Mouse (Mus musculus) ovary, postnatal 10 days (tissue): Measurements from ENCODE around the gene Rdh19.
"Not testable (repeated sequence)": the region's sequence is repeated elsewhere in the genome, so short reads cannot be mapped to it uniquely, and the experiment has no call there.

Source experiments
- DNase-seq: peaks from one replicate; pipeline ENCODE4 v3.0.0; 2022; ENCODE audit warnings: low spot score

Rdh19 gene

DNA sequence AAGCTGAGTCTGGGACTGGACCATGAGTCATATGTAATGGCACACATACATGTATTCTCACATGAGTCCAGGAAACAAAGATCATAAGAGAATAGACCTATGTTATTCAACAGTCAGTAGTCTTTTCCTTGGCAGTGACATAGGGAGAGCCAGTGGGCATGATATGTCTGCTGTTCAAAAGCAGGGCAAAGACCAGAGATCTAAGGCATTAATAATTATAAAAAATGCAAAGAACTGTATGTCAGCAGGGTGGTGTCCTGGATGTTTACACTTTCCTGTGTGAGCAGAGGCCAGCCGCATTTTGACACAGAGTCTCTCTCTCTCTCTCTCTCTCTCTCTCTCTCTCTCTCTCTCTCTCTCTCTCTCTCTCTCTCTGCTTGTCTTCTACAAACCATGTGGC lies at the start of gene Rdh19:
Gene Rdh19 (plus strand): TSS at position 301 of the 400 bp plus-strand sequence.
- no peak for DNase-seq

DNA sequence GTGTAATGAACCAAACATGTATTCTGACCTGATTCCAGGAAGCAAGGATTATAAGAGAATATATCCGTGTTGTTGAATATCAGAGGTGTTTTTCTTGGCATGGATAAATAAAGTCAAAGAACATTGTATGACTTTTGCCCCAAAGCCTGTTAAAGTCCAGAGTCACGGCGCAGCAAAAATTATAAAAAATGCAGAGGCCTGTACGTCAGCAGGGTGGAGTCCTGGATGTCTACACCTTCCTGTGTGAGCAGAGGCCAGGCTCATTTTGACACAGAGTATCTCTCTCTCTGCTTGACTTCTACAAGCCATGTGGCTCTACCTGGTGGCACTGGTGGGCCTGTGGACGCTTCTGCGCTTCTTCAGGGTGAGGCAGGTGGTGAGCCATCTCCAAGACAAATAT lies 48.8 kb upstream of the Rdh19 start, which contains the start of gene Rdh16:
Gene Rdh16 (plus strand): TSS at position 262 of the 400 bp plus-strand sequence.
- no peak for DNase-seq

DNA sequence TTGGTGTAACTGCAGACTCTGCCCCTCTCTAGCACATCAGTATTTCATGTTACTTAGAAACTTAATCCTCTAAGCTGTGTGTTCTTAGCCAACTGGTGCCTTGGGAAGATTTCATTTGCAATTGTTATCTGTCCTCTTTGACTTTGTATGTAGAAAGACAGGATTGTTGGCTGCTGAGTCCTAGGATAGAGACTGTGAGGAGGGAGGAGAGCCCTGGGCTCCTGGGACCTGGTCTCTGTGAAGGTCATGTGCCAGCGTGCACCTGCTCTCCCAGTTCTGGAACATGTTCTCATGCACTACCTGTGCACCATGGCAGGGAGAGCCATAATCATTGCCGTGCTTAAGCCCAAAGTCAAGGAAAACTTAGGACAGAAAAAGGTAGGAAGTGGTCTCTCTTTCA lies 48.1 kb upstream of the Rdh19 start:
- no peak for DNase-seq

DNA sequence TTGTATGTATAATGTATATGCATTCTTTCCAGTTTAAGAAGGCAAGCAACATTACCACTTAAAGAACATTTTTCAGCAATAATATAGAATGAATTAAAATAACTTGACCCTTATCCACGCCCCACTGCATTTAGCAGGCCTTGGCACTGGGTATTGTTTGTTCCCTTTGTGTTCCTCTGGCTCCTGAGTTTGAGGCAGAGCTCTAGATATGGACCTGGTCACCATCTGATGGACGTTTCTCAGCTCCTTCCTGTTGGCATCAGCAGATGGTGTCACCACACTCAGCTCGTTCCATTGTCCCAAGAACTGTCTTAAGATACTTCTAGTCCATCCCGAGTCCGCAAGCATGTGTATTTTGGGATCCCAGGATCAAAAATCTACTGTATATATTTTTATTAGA lies 47.5 kb upstream of the Rdh19 start:
- DNase-seq: no peak

DNA sequence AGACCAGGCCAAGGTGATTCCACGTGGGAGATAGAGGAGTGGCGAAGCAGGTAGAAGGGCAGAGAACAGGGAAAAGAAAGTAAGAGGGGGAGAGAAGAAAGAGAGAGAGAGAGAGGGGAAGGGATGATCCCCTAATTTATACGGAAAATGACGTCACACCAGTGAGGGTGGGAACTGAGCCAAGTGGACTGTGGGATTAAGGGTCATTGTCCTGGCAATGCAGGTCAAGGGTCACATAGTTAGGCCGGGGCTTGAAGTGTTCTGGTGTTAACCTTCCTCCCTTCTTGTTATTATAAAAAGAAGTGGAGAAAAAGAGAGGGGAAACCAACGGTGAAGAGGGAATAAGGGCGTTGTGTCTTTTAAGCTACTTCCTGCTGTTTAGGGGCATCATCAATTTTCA lies 45.3 kb upstream of the Rdh19 start:
- no peak for DNase-seq

DNA sequence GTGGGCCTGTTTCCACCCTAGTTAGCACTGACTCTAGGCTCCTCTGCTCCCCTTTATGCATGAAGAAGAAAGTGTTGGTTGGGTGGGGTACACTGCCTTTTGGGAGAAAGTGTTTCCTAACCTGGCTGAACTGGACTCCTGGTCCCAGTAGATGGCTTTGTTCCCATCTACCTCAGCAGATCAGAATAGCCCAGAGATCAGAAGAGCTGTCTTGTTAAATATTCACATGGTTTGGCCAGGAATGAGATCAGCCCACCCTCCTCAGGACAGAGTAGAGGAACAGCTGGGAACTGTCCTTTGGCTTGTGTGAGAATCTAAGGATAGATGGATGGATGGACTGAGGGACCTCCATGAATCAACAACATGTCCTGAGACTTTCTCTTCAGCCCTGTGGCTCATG lies 33.8 kb upstream of the Rdh19 start:
- DNase-seq: no peak

DNA sequence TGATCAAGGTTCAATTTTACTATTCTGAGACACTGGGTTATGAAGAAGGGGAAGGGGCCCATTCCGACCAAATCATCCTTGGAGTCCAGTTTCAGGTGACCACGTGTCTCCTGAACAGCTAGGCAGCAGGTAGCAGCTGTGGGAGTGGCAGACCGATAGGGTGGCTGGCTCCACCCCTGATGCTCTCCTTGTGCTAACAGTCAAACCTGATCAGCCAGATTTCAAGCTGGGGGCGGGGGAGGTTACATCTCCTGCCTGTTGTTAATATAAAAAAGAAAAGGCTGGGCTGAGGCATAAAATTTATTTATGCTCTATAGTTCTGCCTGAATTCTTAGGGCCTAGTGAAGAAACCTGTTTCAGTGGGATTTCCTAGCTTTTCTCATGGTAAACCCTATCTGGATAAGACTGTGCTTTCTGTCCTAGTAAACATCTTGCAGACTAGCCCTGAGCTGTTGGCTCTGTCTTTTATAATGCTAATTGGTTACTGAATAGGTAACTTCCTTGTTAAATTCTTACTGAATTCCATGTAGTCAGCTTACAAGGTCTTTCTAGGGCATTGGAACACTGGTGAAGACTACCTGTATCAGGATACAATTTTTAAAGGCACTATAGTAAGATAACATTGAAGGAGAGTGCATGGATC lies 32.3 kb upstream of the Rdh19 start:
- not testable (repeated sequence) for DNase-seq

DNA sequence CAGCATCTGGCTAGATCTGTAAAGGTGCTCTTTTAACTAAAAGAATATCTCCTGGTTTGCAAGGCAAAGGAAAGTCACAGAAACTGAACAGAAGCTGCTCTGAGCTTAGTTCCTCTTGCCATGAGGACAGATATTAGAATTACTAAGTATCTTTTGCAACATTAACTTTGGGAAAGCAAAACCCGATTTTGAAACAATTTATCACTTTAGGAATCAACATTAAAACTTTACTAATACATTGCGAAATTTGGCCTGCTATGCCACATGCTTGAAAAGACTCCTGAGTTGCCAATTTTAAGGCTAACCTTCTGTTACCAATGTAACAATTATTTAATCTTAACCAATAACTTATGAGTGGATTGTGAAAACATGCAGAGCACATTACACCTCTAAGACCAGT lies 27.9 kb upstream of the Rdh19 start:
- DNase-seq: not testable (repeated sequence)

DNA sequence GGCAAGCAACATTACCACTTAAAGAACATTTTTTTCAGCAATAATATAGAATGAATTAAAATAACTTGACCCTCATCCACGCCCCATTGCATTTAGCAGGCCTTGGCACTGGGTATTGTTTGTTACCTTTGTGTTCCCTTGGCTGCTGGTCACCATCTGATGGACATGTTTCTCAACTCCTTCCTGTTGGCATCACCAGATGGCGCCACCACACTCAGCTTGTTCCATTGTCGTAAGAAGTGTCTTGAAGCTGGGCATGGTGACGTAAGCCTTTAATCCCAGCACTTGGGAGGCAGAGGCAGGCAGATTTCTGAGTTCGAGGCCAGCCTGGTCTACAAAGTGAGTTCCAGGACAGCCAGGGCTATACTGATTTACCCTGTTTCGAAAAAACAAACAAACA lies 24.3 kb upstream of the Rdh19 start:
- DNase-seq: no peak

DNA sequence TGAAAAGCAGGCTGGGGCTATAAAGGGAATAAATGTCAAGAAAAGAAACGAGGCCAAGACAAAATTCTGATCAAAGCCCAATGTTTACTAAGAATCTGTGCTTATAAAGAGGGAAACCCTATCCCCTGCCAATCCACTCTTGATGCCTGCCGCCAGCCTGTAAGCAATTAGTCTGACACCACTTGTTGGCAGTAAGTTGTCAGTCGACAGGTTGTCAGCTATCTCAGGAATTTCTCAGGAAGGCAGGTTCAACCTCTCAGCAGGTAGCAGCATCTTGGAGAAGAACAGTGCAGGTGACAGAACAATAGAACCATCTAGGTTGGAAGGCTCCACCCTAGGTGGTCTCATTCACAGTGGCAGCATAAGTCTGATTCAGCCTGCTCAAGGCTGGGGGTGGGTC lies 20.6 kb upstream of the Rdh19 start:
- no peak for DNase-seq

DNA sequence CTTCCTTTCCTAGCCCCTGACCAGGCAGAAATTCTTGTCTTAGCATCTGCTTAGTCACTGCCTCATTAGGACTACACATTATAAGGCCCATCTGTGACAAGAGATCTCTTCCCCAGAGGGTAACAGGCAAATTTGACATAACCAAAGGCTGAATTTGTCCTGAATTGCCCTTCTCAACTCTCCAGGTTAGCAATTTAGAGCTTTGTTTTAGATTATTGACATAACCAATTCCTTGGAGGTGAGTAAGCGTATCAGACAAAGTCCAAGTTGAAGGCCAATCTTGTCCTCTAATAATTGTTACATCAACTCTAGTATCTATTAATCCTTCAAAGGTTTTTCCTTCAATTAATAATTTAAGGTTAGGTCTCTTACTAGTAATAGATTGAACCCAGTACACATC lies 15.5 kb upstream of the Rdh19 start:
- DNase-seq: not testable (repeated sequence)

DNA sequence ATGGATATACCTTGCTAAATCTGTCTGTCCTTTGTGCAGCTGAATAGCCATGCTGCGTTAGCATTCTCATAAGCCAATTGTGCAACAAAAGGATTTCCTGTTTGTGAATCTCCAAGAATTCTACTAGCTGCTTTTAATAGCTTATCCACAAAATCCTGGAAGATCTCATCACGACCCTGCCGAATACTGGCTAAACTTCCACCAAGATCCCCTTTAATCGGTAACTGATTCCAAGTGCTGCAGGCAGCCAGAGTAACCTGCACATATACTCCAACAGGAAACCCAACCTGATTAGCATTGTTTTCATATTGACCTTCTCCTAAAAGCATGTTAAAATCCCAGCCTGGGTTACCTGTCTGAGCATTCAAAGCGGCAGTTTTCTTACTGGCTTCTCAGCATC lies 14.4 kb upstream of the Rdh19 start:
- no peak for DNase-seq

DNA sequence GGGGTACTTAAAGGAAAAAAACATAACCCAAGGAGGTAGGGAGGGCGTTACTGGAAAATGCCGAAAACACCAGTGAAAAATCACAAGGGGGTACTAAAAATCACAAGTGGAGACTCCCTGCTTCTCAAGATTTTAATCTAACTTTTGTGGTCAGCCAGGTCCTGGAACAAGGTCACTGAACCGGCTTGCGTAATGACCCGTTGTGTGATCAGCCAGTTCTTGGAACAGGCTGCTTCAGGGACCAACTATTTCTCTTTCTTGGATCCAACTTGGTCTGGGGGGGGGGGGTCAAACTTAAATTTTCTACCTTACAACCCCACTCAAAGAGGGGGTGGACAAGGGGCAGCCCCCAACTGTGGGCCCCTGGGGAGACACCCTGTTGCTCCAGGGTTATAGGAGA lies 11.9 kb upstream of the Rdh19 start:
- not testable (repeated sequence) for DNase-seq

DNA sequence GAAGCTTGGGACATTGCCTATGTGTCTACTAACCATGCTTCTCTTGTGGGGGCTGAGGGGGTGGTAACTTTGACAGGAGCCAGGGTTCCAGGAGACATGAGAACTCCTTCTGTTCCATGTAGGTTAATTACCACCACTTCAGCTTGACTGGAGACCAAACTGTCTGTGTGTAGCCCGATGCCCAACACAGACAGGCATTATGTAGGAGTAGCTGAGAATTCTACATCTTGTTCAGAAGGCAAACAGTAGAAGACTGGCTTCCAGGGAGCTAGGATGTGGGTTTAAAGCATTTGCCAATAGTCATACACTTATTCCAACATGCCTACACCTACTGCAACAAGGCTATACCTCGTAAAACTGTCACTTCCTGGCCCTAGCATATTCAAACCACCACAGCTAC lies 11.2 kb upstream of the Rdh19 start:
- no peak for DNase-seq

DNA sequence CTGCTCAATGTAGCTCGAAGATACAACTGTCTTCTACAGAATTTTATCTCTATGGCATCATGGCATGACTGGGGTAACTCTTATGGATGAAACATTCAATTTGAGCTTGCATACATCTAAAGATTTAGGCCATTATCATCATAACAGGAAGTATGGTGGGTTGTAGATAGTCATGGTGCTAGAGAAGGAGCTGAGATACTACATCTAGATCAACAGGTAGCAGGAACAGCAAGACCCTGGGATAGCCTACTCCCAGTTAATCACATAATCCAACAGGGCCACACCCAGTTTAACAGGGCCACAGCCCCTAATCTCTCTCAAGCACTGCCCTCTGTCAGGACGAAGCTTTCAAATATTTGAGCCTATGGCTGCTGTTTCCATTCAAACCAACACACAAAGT lies 9.0 kb upstream of the Rdh19 start:
- DNase-seq: no peak

DNA sequence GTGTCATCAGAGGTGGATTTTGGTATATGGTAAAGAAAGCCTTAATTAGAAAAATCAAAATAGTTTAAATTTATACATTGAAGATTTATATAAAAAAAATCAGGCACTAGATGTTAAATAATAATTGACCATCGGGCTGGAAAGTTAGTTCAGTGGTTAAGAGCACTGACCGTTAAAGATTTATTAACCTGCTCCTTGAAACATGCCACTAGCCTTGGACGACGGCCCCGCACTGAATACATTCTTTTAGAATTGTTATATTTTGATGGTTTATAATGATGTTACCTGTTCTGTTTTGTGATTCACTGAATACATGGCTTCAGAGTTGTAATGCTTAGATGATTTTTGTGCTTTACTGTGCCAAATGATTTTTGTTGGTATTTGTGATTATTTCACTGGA lies 3.8 kb upstream of the Rdh19 start:
- DNase-seq: not testable (repeated sequence)

DNA sequence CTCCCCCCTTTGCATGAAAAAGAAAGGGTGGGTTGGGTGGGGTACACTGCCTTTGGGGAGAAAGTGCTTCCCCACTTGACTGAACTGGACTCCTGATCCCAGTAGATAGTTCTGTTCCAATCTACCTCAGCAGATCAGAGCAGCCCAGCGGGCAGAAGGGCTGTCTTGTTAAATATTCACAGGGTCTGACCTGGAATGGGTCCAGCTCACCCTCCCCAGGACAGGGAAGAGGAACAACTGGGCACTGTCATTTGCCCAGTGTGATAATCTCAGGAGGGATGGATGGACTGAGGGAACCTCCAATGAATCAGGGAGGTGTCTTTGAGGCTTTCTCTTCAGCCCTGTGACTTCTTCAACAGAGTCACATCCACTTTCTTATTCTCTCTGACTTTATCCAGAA lies 1.6 kb upstream of the Rdh19 start:
- DNase-seq: no peak

DNA sequence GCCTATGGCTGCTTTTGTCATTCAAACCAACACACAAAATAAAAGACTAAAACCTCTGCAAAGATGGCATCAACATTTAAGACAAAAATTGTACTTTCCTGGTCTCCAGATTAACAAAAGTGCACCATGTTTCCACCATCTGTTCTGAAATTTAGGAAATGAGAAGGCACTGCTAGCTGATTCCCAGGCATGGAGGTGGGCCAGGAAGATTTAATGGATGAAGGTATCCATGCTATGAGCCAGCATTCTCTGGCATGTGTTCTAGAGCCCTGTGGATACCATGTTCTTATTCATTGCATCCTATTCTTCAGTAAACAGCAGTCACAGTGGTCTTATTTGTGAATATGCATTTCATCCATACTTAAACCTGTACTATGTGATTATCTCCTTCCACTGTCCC lies 6.6 kb downstream of the Rdh19 start:
- no peak for DNase-seq

DNA sequence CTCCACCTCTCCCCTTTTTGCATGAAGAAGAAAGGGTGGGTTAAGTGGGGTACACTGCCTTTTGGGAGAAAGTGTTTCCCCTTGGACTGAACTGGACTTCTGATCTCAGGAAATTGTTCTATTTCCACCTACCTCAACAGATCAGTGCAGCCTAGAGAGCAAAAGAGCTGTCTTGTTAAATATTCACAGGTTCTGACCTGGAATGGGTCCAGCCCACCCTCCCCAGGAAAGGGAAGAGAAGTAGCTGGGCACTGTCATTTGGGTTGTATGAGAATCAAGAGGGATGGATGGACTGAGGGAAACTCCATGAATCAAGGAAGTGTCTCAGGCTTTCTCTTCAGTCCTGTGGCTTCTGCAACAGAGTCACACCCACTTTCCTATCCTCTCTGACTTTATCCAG lies 15.2 kb downstream of the Rdh19 start:
- DNase-seq: no peak

DNA sequence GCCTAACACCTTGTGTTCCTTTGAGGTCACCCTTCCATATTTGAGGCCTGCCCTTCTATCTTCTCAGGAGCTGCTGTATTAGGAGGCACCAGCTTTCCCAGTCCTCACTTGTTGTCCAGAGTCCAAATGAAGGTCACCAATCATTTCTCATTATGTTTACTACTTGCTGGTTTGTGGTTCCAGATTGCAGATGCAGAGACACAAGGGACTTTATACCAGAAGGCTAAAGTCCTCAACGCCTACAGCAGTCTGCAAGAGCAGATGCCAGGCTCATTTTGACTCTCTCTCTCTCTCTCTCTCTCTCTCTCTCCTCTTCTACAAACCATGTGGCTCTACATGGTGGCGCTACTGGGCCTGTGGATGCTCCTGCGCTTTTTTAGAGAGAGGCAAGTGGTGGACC lies 16.5 kb downstream of the Rdh19 start, which contains the start of gene Rdh16f2:
Gene Rdh16f2 (plus strand): TSS at position 243 of the 400 bp plus-strand sequence.
- DNase-seq: no peak

DNA sequence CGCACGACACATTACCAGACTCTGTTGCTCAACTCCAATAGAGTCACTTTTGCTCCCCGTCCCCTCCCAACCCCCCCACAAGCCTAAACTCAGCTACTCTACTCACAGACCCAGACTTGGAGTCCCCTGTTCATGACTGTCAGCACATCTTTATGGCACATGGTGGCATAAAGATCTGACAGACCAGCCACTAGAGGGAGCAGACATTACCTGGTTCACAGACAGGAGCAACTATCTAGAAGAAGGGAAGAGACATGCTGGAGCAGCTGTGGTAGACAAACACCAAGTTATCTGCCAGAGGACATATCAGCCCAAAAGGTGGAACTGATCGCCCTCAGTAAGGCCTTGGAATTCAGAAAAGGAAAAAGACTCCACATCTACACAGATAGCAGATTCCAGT lies 22.8 kb downstream of the Rdh19 start:
- DNase-seq: no peak

DNA sequence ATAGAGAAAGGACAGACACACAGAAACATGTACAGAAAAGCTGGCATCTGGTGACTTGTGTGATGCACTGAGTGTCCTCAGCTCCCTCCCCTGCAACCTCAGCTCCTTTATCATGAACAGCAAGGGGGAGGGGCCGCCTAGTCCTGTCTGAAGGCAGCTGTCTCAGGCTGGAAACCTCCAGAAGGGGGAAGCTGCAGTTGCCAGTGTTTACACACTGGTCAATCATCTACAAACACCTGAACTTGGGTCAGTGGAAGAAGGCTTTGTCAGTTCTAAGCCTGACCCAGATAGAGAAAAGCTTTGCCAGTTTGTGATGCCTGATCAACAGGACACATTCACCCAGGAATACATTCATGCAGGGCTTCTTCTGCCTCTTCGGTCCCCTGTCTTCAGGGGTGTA lies 28.0 kb downstream of the Rdh19 start:
- no peak for DNase-seq

DNA sequence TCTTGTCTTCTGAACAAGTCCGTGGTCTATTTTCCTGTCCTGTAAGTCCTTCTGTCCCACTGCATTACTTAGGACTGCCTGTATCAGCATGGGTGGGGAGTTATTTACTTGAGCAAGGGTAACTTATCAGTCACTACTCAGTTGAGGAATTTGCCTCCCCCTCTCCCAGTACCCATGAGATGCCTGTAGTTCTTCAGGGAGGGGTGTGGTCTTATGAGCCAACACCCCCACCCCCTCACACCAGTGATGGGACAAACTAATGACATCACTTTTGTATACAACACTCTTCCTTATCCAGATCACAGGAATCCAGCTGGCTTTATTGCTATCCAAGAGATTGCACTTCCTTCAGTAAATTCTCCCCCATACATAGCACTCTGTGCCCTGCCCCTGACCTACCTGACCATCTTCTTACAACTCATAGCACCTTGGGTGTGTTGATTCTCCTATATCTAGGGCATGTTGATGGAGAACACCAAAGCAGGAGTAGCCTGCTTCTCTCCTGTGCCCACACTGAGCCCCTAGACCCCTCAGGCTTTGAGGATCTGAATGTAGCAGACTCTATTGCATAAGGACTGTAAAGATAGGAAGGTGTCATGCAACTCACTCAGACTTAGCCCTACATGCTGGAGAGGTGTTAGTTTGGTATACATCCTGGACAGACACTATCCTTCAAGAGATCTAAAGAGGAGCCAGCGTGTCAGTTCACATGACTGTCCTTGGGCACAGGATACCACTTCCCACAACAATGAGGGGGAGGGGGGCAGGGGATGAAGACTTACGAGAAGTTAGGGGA lies 28.7 kb downstream of the Rdh19 start:
- no peak for DNase-seq
